Mouse (Mus musculus) lung, postnatal 14 days (tissue): Measurements from ENCODE around the gene Gm6583.

Experiments used
- DNase-seq: peaks from one replicate; pipeline ENCODE4 v3.0.0; 2021

Gm6583 gene

GRCm38 (mm10) chr5:112367338-112367737, 11.5 kb upstream of the Gm6583 start:
- DNase-seq: no peak

- no peak for DNase-seq
These were observed 11.0 kb upstream of the Gm6583 start for GRCm38 (mm10) chr5:112366879-112367278.

GRCm38 (mm10) chr5:112364184-112364797, 8.5 kb upstream of the Gm6583 start:
- DNase-seq: no peak

- no peak for DNase-seq
These were observed 4.2 kb upstream of the Gm6583 start for GRCm38 (mm10) chr5:112360077-112360476.

GRCm38 (mm10) chr5:112359520-112359919, 3.7 kb upstream of the Gm6583 start:
- DNase-seq: no peak

- peak; percentile 18 for DNase-seq
These were observed 489 bp upstream of the Gm6583 start for GRCm38 (mm10) chr5:112356322-112356721.

- DNase-seq: no peak
These were observed 340 bp downstream of the Gm6583 start for GRCm38 (mm10) chr5:112355493-112355892.

- no peak for DNase-seq
These were observed 6.7 kb downstream of the Gm6583 start for GRCm38 (mm10) chr5:112349169-112349568.

GRCm38 (mm10) chr5:112346211-112346965, 9.4 kb downstream of the Gm6583 start:
- DNase-seq: no peak

- DNase-seq: no peak
These were observed 11.5 kb downstream of the Gm6583 start for GRCm38 (mm10) chr5:112344092-112344960.

- DNase-seq: no peak
These were observed 12.6 kb downstream of the Gm6583 start for GRCm38 (mm10) chr5:112343205-112343595.

GRCm38 (mm10) chr5:112342463-112343204, 13.2 kb downstream of the Gm6583 start, which contains the start of the genes Srrd and Hps4:
TSS of gene Srrd (minus strand) at chr5:112343040.
TSS of gene Hps4 (plus strand) at chr5:112343083.
- DNase-seq: peak; percentile 91

- DNase-seq: no peak
These were observed 16.6 kb downstream of the Gm6583 start for GRCm38 (mm10) chr5:112339215-112339614.

GRCm38 (mm10) chr5:112337004-112337403, 18.8 kb downstream of the Gm6583 start:
- no peak for DNase-seq

GRCm38 (mm10) chr5:112335473-112335872, 20.4 kb downstream of the Gm6583 start:
- DNase-seq: peak; percentile 68

GRCm38 (mm10) chr5:112329805-112330564, 25.8 kb downstream of the Gm6583 start:
- DNase-seq: no peak

GRCm38 (mm10) chr5:112327854-112328253, 28.0 kb downstream of the Gm6583 start:
- no peak for DNase-seq

- no peak for DNase-seq
These were observed 29.3 kb downstream of the Gm6583 start for GRCm38 (mm10) chr5:112326446-112327009.

GRCm38 (mm10) chr5:112325546-112326445, 30.0 kb downstream of the Gm6583 start, which contains the start of gene Tfip11:
TSS of gene Tfip11 (plus strand) at chr5:112326358.
- DNase-seq: peak; percentile 97
